Mouse (Mus musculus) kidney, adult 11 months (tissue): ENCODE results near the gene Phc2.

Experiments
- DNase-seq: peaks from one replicate; pipeline ENCODE4 v3.0.0; 2022

Gene Phc2

DNA sequence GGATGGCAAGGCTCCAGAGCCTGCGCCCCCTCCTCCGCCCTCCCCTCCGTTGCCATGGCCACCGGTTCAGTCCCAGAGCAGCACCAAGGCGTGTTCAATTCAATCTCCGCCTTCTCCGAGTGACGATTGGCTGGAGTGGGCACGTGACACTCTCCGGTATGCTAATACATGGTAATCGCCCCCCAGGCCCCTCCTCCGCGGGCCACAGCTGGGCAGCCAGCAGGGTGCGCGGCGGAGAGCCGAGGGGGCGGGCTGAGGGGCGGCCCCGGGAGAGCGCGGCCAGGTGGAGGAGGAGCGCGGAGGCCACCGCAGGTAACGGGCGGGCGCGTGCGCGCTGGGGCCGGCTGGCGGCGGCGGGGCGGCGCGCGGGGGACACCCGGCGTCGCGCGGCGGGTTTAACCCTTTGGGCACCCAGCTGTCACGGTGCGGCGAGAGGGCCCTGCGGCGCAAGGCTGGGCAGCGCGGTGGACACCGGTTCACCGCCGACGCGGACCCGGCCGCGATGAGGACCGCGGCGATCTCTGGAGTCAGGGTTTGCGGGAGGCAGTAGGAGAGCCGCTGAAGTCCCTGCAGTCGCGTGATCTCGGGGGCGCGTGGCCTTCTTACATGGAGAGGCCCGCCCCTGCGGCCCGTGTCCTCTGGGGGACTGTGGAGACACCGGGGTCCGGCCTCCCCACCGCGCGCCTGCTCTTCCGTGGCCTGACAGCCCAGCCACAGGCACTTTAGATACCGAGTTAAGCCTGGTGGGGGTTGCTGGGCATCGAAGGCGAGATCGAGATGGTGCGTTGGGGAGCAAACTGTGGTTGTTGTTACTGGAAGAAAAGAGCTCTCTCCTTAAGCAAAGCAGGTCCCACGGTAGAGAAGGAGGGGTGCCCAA, at the start of gene Phc2:
Gene Phc2, plus strand, starts transcription at position 198 of the 877 bp plus-strand sequence.
- peak; percentile 98 for DNase-seq

DNA sequence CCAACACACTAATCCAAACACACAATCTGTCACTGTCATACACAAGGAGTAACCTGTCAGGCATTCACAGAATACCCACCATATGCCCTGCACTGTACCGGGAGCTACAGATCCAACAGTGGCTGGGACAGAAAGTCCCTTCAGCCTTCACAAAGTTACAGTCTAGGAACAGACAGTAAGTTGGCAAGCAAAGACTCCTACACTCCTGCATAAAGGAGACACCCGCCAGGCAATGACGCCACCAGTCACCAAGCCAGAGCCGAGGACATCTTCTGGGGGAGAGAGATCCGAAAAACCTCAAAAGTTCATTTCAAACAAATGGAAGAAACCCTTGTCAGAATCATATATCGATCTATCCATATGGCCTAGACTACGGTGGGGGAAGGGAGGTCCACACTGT, 47.9 kb upstream of the Phc2 start:
- no peak for DNase-seq

DNA sequence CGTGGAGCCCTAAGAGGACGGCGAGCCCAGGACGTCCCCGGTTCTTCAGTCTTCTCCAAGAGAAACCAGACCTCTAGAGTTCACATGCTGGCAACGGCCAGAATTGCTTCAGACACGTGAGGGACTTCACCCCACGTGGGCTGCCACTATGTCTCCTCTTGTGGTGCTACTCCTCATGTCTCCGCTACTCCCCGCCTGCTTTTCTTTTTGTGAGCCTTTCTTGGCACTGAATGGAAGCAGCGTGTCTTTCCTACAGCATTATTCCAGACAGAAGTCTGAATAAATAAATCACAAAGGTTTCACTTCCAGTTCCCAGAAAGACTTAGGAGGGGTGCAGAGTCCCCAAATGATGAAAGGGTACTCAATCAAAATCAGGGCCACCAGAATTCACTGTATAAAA, 46.8 kb upstream of the Phc2 start:
- no peak for DNase-seq

DNA sequence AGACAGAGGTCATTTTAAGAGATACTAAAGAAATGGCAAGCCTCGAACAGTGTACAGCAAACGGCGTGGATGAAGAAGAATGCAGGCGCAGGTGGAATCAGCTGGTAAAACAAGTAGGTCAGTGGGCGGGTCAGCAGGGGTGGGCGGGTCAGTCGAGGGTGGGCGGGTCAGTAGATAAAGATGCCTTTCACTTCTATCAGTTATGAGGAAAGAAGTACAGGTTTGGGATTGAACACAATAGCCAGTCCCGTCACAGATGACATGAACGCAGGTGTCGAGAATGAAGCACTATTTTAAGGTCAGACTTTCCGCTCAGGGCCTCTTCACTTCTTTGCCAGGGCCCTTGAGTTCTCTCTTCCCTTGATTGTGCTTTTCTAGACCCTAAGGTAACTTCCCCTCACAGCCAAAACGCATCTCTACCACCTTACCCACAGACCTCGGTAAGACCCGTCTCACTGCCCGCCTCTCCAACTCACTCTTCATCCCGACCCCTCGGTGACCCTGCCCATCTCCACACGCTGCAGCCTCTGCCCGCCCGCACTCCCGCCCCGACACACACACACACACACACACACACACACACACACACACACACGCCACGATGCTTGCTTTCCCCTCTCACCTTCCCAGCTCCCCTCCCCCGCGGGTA, 45.1 kb upstream of the Phc2 start:
- no peak for DNase-seq

DNA sequence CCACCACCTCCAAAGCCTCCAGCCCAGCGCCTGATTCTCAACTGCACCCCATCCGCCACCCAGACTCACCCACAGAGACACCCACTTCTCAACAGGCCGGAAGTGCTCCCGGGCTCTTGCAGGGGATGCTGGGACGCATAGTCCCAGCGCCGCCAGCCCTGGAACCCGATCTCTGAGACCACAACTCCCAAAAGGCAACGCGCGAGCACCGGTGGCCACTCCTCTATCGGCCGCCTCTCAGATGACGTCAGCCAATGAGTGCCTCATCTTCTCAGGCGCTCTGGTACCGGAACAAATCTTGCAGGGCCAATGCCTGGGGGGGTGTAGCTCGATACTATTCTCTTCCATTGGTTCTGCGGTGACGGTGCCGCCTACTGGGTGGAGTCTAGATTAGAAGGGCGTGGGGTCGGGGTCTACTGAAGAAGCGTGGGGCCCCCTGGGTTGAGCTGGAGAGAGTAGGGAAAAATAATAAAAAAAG, 44.5 kb upstream of the Phc2 start, which contains the start of gene Zscan20:
Gene Zscan20, minus strand, starts transcription at position 174 of the 478 bp plus-strand sequence.
- DNase-seq = peak; percentile 99

DNA sequence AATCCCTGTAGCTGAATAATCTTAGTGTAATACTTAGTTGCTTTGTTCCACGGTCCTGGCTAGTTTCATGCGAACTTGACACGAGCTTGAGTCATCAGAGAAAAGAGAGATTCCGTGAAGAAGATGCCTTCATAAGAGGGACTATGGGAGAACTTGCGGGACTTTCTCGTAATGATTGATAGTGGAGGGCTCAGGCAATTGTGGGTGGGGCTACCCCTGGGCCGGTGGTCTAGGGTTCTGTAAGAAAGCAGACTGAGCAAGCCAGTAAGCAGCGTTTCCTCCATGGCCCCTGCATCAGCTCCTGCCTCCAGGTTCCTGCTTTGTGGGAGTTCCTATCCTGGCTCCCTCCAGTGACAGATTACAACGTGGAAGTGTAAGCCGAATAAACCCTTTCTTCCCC, 43.8 kb upstream of the Phc2 start:
- DNase-seq = peak; percentile 38

DNA sequence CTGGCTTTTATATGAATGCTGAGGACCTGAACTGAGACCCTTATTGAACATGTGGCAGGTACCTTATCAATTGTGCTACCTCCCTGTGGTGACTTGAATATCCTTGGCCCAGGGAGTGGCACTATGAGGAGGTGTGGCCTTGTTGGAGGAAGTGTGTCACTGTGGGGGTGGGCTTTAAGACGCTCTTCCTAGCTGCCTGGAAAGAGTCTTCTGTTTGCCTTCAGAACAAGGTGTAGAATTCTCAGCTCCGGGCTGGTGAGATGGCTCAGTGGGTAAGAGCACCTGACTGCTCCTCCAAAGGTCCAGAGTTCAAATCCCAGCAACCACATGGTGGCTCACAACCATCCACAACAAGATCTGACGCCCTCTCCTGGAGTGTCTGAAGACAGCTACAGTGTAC, 42.8 kb upstream of the Phc2 start:
- DNase-seq = peak; percentile 18

DNA sequence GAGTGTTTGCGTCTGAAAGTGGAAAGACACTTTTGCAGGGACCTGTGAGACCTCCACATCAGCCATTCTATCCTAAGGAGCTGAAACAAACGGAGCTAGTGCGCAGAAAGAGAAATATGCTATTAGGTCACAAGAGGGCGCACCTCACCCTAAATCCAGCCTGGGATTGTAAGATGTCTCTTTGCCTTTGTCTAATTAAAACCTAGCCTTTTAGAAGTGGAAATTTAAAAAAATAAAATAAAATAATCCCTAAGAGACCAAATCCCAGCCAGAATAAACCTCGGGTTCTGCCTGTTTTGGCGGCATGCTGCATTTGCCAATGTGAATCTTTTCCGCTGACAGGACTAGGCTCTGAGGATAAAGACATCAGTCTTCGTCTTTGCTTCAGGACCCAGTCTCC, 41.2 kb upstream of the Phc2 start:
- DNase-seq = peak; percentile 40

DNA sequence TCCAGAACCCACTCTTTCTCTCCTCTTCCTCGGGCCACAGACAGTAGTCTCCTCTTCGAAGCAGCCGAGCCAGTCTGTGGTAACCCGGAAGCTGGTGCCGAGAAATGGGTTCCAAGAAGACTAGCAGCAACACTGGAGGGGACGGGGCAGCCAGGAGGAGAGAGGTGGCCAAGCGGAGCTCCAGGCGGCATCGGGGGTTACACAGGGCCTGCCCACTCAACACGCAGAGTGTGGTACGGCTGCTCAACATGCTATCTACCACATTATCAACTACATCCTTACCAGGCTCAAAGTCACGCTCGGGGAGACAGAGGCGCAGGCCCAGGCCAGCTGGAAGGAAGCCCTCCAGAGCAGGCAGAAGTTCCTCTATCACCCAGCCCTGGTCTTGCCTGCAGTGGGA, 38.7 kb upstream of the Phc2 start:
- DNase-seq = peak; percentile 22

DNA sequence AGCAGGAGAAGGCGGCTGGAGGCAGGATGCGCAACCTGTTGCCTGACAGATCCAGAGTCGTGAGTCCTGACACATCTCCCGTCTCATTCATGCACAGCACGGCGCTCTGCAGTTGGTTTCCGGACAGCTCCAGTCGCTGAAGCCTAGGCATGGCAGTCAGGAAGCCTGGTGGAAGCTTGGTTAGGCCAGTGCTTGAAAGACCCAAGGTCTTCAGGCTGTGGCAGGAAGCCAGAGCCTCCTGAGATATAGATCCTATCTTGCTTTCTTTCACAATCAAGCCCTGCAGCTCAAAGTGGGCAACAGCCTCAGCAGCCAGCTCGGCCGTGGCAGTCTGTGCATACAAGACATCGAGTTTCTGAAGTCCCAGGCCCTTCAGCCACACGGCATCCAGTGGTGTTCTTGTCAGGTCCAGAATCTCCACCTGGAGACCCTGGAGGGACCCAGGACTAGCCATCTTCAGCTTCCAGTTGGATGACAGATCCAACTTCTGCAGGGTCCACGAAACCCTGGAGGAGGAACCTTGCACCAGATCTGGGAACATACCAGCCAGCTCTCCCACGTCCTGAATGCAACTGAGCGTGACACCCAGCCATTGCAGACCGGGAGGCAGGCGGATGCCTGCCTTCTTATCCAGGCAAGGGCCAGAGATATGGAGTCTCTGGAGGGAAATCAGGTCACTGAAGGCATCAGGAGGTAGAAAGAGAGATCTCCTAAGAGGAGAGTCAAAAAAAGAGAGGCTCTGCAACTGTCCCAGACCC, 37.0 kb upstream of the Phc2 start:
- DNase-seq = peak; percentile 43

DNA sequence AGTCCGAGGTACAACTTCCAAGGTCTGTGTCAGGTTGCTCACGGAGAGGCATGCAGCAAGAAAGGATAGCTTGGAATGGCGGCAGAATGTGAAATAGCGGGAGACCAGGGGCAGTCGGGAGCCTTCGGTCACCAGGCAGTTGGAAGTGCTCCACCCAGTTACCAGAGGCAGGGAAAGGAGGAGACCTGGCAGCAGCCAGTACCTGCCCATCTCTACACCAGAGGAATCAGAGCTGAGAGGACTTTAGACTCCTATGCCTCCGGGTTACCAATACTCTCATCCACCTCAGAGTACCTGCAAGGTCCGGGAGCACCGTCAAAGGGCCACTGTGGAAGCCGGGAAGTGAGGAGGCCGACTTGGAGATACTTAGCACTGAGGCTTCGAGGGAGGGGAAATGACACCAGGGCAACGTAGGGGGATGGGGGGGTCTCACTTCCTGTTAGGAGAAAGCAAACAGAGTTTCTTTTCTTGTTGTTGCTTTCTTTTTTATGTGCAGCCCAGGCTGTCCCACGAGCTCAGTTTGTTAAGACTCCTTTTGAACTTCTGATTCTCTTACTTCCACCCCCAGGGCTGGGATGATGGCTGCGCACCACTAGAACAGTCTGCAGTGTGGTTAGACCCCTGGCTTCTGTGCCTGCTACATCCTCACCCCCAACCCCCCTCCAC, 36.1 kb upstream of the Phc2 start, which contains the start of gene Tlr12:
Gene Tlr12, minus strand, starts transcription at position 374 of the 666 bp plus-strand sequence.
- peak; percentile 74 for DNase-seq

DNA sequence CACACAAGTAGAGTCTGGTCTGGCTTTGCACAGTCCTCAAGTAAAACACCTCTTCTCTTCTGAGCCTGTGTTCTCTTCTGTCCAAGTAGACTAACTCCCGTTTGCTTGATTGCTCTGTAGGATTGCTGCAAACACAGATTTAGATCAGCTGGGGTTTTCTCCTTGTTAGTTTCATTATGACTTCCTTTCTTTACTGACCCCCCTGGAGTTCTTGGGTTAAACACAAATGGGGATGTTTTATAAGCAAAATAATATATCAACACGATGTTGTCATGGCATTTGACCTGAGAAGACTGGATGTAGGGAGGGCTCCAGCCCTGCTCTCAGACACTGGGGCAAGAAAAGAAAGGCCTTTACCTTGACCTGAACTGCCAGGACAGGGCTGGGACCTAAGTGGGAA, 35.5 kb upstream of the Phc2 start:
- no peak for DNase-seq

DNA sequence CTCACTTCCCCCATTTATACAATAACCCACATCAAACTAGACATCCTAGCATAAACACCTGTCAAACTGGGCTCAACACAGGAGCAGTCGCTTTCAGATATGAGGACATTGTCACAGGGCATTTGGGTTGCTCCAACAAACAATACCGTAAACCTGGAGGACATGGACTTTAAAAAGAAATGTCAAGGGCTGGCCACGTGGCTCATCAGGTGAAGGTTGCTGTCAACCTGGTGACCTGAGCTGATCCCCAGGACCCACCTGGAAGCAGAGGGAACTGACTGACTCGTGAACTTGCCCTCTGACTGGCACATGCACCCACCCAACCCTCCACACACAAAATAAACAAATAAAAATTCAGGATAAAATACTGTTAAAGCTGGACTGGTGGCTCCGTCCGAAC, 33.9 kb upstream of the Phc2 start:
- DNase-seq = no peak

DNA sequence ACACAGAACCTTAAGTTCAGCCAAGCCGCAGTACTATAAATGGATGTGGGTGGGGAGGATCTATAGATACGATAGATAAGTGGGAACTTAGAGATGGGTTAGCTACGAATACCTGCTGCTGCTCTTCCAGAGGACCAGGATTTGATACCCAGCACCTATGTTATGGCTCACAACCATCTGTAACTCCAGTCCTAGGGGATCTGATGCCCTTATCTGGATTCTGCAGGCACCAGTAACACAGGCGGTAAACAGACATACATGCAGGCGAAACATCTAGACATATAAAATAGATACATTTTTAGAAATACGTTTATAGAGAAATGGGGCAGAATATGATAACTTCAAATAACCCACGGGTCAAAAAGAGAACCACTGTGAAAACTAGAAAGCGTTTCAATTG, 33.4 kb upstream of the Phc2 start:
- no peak for DNase-seq

DNA sequence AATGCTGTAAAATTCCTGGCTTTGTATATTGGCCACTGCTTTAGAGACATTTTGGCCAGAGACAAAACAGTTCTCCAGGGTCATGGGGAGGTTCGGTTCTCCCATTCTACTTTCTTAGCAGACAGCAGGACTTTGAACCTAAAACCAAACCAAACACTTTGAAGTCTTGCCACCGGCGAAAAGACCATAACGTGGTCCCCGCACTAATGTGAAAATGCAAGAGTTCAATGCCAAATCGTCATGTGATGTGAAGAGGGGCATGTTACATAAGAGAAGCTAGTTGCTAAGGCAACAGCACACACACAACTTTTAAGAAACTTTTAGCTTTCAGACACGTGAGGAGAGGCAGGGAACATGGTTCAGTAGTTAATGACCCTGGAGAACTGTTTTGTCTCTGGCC, 19.1 kb upstream of the Phc2 start:
- DNase-seq = peak; percentile 87

DNA sequence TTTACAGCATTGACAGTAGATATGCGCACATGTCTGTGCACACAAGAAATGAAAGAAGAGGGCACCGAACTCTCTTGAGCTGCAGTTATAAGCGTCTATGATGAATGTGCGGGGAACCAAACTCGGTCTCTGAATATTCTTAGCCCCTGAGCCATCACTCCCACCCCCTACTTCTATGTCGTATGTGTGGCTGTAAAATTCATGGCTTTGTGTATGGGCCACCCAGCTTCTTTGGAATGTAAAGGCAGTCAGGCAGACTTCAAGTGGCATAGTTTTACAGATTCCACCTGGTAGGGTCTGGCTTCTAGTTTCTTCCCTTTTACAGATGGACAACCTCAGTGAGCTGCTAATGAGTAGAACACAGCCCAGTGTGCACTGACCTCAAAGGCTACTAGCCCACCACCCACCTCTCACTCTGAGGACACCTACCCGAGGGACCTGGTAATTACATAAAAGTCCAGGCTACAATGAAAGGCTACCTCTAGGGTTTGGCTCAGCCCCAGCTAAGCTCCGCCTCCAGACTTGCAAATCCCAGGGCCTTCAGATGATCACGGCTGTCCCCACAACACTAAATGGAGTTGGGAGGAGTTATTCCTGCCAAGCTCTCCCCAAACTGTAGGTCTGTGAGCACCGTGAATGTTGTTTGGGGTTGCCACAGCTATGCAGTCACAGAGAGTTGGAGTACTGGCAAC, 18.5 kb upstream of the Phc2 start:
- DNase-seq = peak; percentile 72

DNA sequence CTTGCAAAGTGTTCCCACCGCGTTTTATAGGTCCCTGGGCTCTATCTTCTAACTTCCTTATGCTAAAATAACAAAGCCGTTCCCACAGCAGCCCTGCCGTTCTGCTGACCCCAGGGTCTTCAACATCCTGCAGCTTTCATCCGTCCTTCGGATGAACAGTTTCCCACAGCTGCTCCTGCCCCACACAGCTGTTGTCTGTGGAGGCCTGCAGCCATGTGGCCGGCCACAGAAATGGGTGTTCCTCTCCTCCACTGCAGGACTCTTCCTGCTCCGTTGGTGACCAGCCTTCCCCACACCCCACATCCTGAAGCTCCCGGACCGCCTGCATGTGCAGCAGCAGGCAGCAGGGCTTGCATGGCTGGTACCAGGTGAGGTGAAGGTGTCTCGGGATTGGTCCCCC, 17.3 kb upstream of the Phc2 start:
- DNase-seq = no peak

DNA sequence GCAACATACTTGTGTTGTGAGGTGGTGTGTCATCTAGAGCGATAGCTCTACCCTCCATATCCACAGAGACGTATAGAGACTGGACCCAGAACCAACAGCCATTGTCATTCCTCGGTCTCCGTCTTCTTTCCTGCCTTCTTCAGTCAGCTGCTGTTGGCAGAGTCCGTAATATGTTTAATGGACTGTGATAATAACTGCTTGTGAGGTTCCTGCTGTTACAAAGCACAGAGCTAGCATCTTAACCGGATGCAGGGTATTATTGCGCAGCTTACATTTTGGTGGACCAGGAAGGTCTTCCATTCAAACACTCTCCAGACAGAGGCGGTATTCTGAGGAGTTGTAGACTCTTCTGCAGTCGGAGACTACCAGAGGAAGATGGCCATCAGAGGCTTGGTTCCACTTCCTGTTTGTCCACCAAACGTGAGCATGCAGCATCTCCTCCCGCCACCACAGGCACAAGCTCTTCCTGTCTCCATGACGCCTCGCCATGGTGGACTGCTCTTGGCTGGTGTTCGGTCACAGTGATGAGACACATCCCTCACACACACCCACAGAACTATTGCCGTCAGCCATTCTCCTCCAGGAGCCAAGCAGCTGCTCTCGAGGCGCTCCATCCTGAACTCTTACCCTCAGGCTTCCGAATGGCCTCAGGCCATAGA, 16.1 kb upstream of the Phc2 start:
- DNase-seq = no peak

DNA sequence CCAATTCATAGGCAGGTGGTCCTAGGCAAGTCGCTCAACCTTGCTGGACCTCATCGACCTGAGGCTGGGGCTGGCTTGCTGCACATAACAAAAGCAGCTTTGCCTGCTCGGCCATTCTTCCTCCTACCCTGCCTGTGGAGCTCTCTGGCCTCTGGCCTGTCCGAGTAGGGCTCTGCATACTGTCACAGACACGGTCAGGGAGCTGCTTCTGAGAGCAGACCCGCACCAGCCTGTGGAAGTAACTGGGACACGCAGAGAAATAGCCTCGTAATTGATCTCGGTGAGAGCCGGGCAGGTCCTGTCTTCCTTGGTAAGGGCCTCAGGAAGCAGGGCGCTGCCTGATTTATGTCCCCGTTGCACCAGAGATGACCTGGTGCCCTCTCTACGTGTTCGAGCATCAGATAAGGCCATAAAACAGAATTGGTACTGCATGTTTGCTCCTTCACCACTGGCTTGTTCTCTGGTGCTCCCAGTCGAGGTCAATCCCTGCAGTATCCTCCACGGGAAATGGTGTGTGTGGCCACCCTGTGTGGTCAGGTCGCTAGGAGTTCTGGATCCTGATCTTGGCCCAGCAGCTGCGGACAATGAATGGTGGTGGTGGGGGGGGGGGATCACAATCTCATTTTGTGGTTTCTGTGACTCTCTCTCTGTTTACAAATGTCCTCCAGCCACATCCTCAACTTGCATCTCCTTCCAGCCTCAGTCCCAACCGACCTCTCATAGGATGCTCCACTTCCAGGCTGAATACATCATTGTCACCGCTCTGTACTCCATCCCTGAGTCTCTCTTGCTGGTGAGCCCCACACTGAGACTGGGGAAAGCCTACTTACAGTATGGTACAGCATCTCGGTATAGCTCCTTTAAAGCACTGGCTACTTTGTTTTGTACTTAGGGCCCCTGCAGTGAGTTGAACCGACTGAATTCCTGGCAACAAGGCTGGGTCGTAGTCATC, 12.5 kb upstream of the Phc2 start:
- DNase-seq = no peak

DNA sequence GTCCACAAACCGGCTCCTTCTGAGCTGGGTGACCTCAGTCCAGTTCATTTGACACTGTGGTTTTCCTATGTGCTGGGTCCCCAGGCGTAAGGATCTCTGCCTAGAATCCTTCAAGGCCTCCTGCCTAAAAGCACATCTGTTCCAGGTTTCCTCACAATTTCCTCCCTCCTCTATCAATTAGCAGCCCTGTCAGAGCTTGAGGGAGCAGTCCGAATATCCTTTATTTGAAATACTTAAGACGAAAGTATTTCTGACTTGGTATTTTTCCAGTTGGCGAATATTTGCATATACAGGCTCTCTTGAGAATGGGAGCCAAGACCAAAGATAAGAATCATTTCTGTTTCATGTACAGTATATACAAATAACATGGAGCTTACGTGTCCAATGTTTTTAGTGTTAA, 8.6 kb upstream of the Phc2 start:
- DNase-seq = no peak
